ENCODE assay signal across 8 mouse cellular contexts in the genomic region with DNA sequence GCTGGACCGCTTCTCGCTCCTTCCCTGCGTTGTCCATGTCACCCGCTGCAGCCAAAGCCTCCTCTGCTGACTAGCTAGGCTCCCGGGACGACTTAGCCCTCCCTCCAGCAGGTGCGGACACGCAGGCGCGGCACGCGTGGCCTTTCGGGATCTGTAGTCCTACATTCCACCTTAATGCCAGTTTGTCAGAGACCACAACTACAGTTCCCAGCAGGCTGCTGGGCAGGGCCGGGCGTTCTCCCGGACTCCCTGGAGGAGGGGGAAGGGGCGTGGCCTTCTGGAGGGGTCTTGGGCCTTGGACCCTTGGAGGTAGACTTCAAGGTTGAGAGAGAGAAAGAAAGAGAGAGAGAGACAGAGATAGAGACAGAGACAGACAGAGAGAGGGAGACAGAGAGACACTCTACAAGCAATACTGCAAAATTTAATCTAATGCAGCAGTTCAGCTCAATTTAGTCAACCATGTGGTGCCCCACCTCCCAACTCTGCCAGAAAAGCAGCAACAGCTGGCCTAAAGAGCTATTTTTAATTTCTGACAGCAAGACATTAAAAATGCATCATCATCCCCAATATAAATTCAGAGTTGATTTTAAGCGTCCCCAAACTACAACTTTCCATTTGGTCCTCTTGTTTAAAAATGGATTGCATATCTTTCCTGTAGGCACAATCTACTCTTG. TPM values are rescaled to one million over a fixed set of nuclear protein-coding genes. Genes with fewer than 3 reads are reported as not detected.
DNase-seq lines count a peak whose midpoint lies in the region; ATAC-seq and TF ChIP-seq lines count a peak whose summit lies in the region.

Gene Napb (minus strand): TSS at position 141 of the 674 bp plus-strand sequence.

- H3K4me2 ChIP-seq in forebrain, embryonic 14.5 days (ENCODE audit: low read length) = peak within 1 kb of the TSS; percentile 86
- H3K4me2 ChIP-seq in liver, embryonic 16.5 days (ENCODE audit: low read depth, low read length) = peak within 1 kb of the TSS; percentile 73
- peak within 1 kb of the TSS; percentile 84 for H3K4me2 ChIP-seq in neural tube, embryonic 12.5 days (replicated peaks)

- 7% methylated on average over 18 of the region's 18 CpGs for WGBS in forebrain, embryonic 14.5 days
- WGBS in large intestine, adult 2 months = 3% methylated on average over 18 of the region's 18 CpGs
- 6% methylated on average over 18 of the region's 18 CpGs for WGBS in liver, embryonic 16.5 days (ENCODE audit: insufficient replicate concordance)
- WGBS in neural tube, embryonic 12.5 days = 4% methylated on average over 18 of the region's 18 CpGs

- H3K9ac ChIP-seq in ES-Bruce4 (ENCODE audit: low read depth, poor library complexity, severe bottlenecking) = peak within 1 kb of the TSS; percentile 48
- H3K9ac ChIP-seq in forebrain, embryonic 14.5 days (ENCODE audit: low read length) = peak within 1 kb of the TSS; percentile 85
- peak within 1 kb of the TSS; percentile 58 for H3K9ac ChIP-seq in liver, embryonic 16.5 days (ENCODE audit: low read depth, low read length)
- peak within 1 kb of the TSS; percentile 83 for H3K9ac ChIP-seq in neural tube, embryonic 12.5 days

- TF ChIP-seq POLR2A in ES-Bruce4 (IDR thresholded peaks at IDR 0.05; ENCODE audit: insufficient read depth, low read length) = peak; percentile 69

- intact Hi-C loops in heart, postnatal 14 days (cut with DNase I) = no loop called here

- H3K36me3 ChIP-seq in ES-Bruce4 (ENCODE audit: control insufficient read depth, insufficient read depth, low read length, poor library complexity, severe bottlenecking) = no peaks in the 10 kb centered on the region
- no peaks in the 10 kb centered on the region for H3K36me3 ChIP-seq in forebrain, embryonic 14.5 days (ENCODE audit: control insufficient read depth, insufficient read depth, low read length)
- H3K36me3 ChIP-seq in liver, embryonic 16.5 days (ENCODE audit: control insufficient read depth, insufficient read depth) = no peaks in the 10 kb centered on the region
- H3K36me3 ChIP-seq in neural tube, embryonic 12.5 days = no peaks in the 10 kb centered on the region

- peak within 1 kb of the TSS; percentile 89 for H3K4me3 ChIP-seq in ES-Bruce4 (ENCODE audit: low read depth, low read length)
- peak within 1 kb of the TSS; percentile 67 for H3K4me3 ChIP-seq in forebrain, embryonic 14.5 days (ENCODE audit: low read depth, low read length)
- peak within 1 kb of the TSS; percentile 69 for H3K4me3 ChIP-seq in liver, embryonic 16.5 days (ENCODE audit: low read depth, low read length)
- peak within 1 kb of the TSS; percentile 73 for H3K4me3 ChIP-seq in neural tube, embryonic 12.5 days

- DNase-seq in cerebellum, adult 11-12 months = peak; percentile 98
- DNase-seq in forebrain, embryonic 14.5 days (ENCODE audit: low spot score) = peak; percentile 98
- peak; percentile 91 to 93 for DNase-seq in heart, postnatal 14 days
- DNase-seq in large intestine, adult 2 months (ENCODE audit: low read depth, low spot score) = peak; percentile 73
- DNase-seq in telencephalon, adult 2 months (ENCODE audit: low read depth, low spot score) = peak; percentile 97

- H3K27ac ChIP-seq in ES-Bruce4 (ENCODE audit: insufficient read depth, low read length) = no peak within 1 kb of the TSS
- no peak within 1 kb of the TSS; the same call in 1 of the 2 replicates for H3K27ac ChIP-seq in forebrain, embryonic 14.5 days (ENCODE audit: low read depth, low read length)
- no peak within 1 kb of the TSS for H3K27ac ChIP-seq in liver, embryonic 16.5 days (ENCODE audit: low read length)
- no peak within 1 kb of the TSS for H3K27ac ChIP-seq in neural tube, embryonic 12.5 days

- no peaks in the 10 kb centered on the region for H3K4me1 ChIP-seq in ES-Bruce4 (ENCODE audit: control insufficient read depth, insufficient read depth, low read length)
- H3K4me1 ChIP-seq in forebrain, embryonic 14.5 days (ENCODE audit: control insufficient read depth, insufficient read depth, low read length) = peaks cover 6% of the 10 kb centered on the region; the same call in 1 of the 2 replicates
- no peaks in the 10 kb centered on the region for H3K4me1 ChIP-seq in liver, embryonic 16.5 days (ENCODE audit: control insufficient read depth, low read depth, low read length)
- peaks cover 6% of the 10 kb centered on the region for H3K4me1 ChIP-seq in neural tube, embryonic 12.5 days

- no peak for TF ChIP-seq CTCF in ES-Bruce4 (IDR thresholded peaks at IDR 0.05; ENCODE audit: low read depth, low read length)

- peaks cover 8% of the 10 kb centered on the region for H3K9me3 ChIP-seq in ES-Bruce4 (replicated peaks; ENCODE audit: control insufficient read depth, insufficient read depth, low read length, poor library complexity, severe bottlenecking)
- H3K9me3 ChIP-seq in forebrain, embryonic 14.5 days (replicated peaks; ENCODE audit: control insufficient read depth, low read length) = no peaks in the 10 kb centered on the region
- no peaks in the 10 kb centered on the region for H3K9me3 ChIP-seq in liver, embryonic 16.5 days (replicated peaks; ENCODE audit: control insufficient read depth, low read length)
- no peaks in the 10 kb centered on the region for H3K9me3 ChIP-seq in neural tube, embryonic 12.5 days

- no peaks in the 10 kb centered on the region for H3K27me3 ChIP-seq in ES-Bruce4 (ENCODE audit: control insufficient read depth, insufficient read depth, low read length, poor library complexity, severe bottlenecking)
- no peaks in the 10 kb centered on the region for H3K27me3 ChIP-seq in forebrain, embryonic 14.5 days (replicated peaks; ENCODE audit: control insufficient read depth, insufficient read depth, low read length)
- no peaks in the 10 kb centered on the region for H3K27me3 ChIP-seq in liver, embryonic 16.5 days (ENCODE audit: control insufficient read depth, insufficient read depth, low read depth, low read length)
- no peaks in the 10 kb centered on the region for H3K27me3 ChIP-seq in neural tube, embryonic 12.5 days (replicated peaks)

- TF ChIP-seq EP300 in ES-Bruce4 (IDR thresholded peaks at IDR 0.05; ENCODE audit: insufficient read depth, low read depth, low read length) = no peak

- ATAC-seq in forebrain, embryonic 14.5 days = peak; percentile 100
- peak; percentile 97 for ATAC-seq in liver, embryonic 16.5 days (ENCODE audit: low read depth)
- peak; percentile 100 for ATAC-seq in neural tube, embryonic 12.5 days (ENCODE audit: low FRiP score, low read depth)

RNA-seq across cellular contexts. Expression of gene Napb, which starts in this region (rescaled TPM):
- 3.7 and 4.3 TPM in 2 replicates for polyA plus RNA-seq in ES-Bruce4 (2011; ENCODE audit: insufficient read depth, insufficient read length, low read depth, missing spikeins)
- polyA plus RNA-seq in forebrain, embryonic 14.5 days (2014; fragmentation: Nextera tagmentation; extraction: Ambion mirVana) = 24.6 and 34.7 TPM in 2 replicates
- total RNA-seq in heart, postnatal 14 days (2021) = 1 to 10 TPM; 1.6 to 2.1 TPM
- 0.58 and 0.74 TPM in 2 replicates for polyA plus RNA-seq in large intestine, adult 2 months (2012; rRNA removed)
- polyA plus RNA-seq in liver, embryonic 16.5 days (2015; fragmentation: Nextera tagmentation; extraction: Ambion mirVana) = 0.27 and 0.34 TPM in 2 replicates
- 28.0 and 33.0 TPM in 2 replicates for polyA plus RNA-seq in neural tube, embryonic 12.5 days (2016; fragmentation: Nextera tagmentation; extraction: Ambion mirVana)

Comparison
In these comparisons a context has a peak if more than half of its experiments do, and no peak if none do; other contexts are left out.
1. Peak in DNase-seq in large intestine, adult 2 months; RNA of the gene not detected or under 1 TPM.
2. Peak in ATAC-seq, H3K4me3 ChIP-seq, H3K9ac ChIP-seq and H3K4me2 ChIP-seq in liver, embryonic 16.5 days; RNA of the gene not detected or under 1 TPM.